Mouse (Mus musculus): Measurements from ENCODE around the gene Rfx5. TPM values are rescaled to one million over a fixed set of nuclear protein-coding genes. Genes with fewer than 3 reads are reported as not detected.

Rfx5 gene
- polyA plus RNA-seq (2017; shearing (Covaris generic)) = 10 to 100 TPM; 22.8 to 24.0 TPM

DNA sequence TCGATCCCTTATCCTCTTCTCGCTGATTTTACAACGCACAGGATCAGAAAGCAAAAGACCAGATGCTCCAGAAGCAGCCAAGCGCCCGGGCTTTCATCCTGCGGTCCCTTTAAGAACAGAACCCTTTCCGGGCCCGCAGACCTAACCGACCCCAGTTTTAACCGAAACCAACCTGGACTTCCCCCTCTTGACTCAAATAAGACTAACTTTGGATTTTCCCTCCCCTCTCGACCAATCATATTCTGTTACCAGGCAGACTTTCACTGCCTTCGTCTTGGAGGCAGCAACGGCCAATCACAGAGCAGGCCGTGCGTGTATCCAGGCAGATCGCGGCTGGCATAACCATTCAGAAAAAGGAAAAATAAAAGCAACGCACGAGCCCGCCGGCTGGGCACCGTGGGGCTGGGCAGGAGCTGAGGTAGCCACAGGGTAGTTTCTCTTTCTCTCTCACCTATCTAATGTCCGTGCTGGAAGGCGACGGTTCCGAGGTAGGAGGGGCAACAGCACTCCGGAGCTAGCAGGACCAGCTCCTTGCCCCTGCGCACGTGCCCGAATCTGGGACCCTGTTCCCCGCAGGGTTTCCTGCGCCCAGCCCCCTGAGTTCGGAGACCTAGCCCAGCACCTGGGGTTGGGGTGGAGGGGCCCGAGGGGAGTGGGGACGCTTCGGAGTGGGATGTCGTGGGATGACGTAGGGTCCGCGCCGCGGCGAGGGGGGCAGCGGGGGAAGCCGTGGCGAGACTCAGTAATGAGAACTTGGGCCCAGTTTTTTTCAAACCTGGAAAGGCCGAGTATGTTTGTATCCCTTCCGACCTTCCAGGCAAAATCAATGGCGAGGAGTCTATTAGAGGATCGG, at the start of gene Rfx5:
Gene Rfx5, plus strand, starts transcription at position 312 of the 853 bp plus-strand sequence.

DNA sequence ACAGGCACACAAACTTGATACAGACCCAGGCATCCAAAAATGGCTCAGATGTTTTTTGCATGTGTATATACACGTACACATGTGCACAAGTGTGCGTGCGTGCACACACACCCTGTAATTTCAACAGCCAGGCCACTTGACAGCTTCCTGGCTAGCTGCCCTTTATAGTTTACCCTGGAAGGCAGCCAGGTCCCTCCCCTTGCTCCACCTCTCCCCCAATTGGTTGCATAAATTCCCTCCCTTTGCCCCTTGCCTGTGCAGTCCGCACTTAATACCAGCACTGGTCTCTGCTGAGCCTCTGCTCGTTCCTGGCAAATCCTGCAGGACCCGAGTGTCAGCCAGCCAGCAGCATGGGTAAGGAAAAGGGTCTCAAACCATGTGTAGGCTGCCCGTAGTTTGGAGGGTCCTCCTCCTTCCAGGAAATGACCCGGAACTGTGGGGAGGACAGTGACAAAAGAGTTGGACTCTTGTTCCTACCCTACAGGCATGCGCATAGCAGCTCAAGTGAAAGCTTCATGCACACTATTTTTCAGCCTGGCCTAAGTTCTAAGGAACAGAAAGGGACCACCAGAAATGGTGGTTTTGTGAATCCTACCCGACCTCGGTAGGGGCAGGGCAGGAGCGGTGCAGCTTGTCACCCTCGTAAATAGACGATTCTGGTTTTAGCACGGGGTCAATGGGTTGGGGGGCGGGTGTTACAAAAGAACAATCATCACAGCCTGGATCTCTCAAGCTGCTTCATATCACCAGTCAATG, 20.9 kb upstream of the Rfx5 start, which contains the start of gene Selenbp1:
Gene Selenbp1, plus strand, starts transcription at position 248 of the 756 bp plus-strand sequence.

DNA sequence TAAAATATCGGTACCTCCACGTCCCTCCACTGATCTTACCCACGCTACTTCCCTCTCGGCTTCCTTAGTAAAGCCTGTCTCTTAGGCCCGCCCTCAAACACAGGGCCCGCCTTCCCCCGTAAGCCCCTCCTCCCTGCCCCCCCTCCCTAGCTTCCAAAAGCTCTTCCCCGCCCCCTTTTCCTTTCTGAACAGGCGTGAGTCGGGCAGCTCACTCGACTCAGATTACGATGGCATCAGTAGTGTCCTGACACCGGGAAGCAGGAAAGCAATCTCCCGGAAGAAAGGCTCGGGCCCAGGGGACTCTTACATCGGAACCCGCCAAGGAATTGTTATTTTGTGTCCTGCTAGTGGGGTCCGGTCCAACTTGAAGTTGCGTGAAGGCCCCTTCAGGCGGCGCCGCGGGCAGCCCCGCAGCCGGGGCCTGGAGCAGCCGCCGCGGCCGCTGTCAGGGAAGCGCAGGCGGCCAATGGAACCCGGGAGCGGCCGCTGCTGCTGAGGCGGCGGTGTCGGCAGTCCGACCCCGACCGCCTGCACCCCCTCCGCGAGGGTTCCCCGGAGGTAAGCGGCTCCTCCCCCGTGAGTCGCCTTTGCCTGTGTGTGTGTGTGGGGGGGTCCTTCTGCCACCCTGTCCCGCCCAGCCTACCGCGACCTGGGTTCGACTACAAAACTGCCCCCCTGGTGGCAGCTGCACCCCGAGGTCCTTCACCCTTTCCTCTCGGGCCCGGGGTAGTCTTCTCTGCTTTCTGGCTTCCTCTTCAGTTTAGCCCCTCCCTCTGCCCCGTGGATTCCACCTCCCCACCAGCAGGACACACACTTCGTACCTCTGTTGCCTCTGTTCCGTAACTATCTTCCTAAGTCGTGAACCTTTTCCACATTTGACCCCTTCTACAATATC, 20.9 kb downstream of the Rfx5 start, which contains the start of gene Pi4kb:
Gene Pi4kb, plus strand, starts transcription at position 204 of the 895 bp plus-strand sequence.

Other genes with a start within 250 kb of the Rfx5 start
- gene Cgn, start 167.6 kb upstream of the Rfx5 start, polyA plus RNA-seq (2017; shearing (Covaris generic)) = under 1 TPM; 0.04 to 0.10 TPM
- gene Pogz, start 116.5 kb upstream of the Rfx5 start, polyA plus RNA-seq (2017; shearing (Covaris generic)) = 10 to 100 TPM; 11.9 to 12.7 TPM
- 100 to 1,000 TPM; 395 to 422 TPM for gene Psmb4, start 67.1 kb upstream of the Rfx5 start, polyA plus RNA-seq (2017; shearing (Covaris generic))
- 1 to 10 TPM; 1.8 to 2.5 TPM for gene Selenbp1, start 21.0 kb upstream of the Rfx5 start, polyA plus RNA-seq (2017; shearing (Covaris generic))
- 10 to 100 TPM; 14.1 to 23.6 TPM for gene Pi4kb, start 20.7 kb downstream of the Rfx5 start, polyA plus RNA-seq (2017; shearing (Covaris generic))
- 10 to 100 TPM; 39.4 to 45.0 TPM for gene Zfp687, start 61.4 kb downstream of the Rfx5 start, polyA plus RNA-seq (2017; shearing (Covaris generic))
- 100 to 1,000 TPM; 267 to 314 TPM for gene Psmd4, start 88.5 kb downstream of the Rfx5 start, polyA plus RNA-seq (2017; shearing (Covaris generic))
- 10 to 100 TPM; 24.1 to 24.5 TPM for gene Pip5k1a, start 152.9 kb downstream of the Rfx5 start, polyA plus RNA-seq (2017; shearing (Covaris generic))
- gene Vps72, start 156.9 kb downstream of the Rfx5 start, polyA plus RNA-seq (2017; shearing (Covaris generic)) = 100 to 1,000 TPM in 1 of 2 experiments, 10 to 100 TPM in 1; 99.6 to 118 TPM
- gene Tmod4, start 170.4 kb downstream of the Rfx5 start, polyA plus RNA-seq (2017; shearing (Covaris generic)) = 1 to 10 TPM; 2.0 to 4.4 TPM
- gene Scnm1, start 179.9 kb downstream of the Rfx5 start, polyA plus RNA-seq (2017; shearing (Covaris generic)) = 100 to 1,000 TPM in 1 of 2 experiments, 10 to 100 TPM in 1; 65.2 to 120 TPM
- gene Lysmd1, start 180.0 kb downstream of the Rfx5 start, polyA plus RNA-seq (2017; shearing (Covaris generic)) = 10 to 100 TPM; 23.6 to 34.9 TPM
- gene Tnfaip8l2, start 188.3 kb downstream of the Rfx5 start, polyA plus RNA-seq (2017; shearing (Covaris generic)) = 100 to 1,000 TPM; 229 to 255 TPM
- gene Sema6c, start 206.4 kb downstream of the Rfx5 start, polyA plus RNA-seq (2017; shearing (Covaris generic)) = 1 to 10 TPM; 1.8 to 1.9 TPM